Mouse (Mus musculus): ENCODE data around the gene Golt1b.

The Golt1b gene

DNA sequence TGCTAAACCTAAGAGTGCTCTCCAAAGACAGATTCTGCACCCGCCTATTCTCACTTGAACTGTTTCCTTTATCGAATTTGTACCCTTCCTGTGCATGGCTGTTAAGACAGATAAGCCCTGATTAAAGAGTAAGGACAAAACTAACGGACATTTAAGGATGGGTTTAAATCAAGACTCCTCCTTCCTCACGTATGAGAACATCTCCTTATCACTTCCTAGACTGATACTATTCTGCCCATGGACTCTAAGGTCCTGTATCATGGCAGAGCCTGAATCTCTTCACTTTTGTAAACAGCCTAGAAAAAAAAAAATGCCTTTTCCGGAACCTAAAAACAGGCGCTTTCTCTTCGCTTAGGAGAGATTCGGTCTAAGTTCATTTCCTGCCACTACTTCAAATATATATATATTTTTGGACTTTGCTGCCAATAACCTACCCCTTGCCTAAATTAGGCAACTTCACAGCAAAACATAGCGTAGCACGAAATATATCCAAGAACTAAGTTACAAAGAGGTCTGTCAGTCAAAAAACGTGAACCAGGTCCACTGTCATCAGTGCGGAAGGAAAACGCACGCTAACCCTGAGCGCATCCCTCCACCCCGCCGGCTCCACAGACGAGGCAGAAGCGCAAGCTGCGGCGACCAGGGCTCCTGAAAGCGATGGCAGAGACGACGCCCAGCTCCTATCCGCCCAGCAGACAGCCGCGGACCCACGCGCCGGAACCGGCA, 573 bp upstream of the Golt1b start:
- no peak for DNase-seq

- DNase-seq: no peak
Measured at GRCm38 (mm10) chr6:142387755-142388271, 792 bp downstream of the Golt1b start.

DNA sequence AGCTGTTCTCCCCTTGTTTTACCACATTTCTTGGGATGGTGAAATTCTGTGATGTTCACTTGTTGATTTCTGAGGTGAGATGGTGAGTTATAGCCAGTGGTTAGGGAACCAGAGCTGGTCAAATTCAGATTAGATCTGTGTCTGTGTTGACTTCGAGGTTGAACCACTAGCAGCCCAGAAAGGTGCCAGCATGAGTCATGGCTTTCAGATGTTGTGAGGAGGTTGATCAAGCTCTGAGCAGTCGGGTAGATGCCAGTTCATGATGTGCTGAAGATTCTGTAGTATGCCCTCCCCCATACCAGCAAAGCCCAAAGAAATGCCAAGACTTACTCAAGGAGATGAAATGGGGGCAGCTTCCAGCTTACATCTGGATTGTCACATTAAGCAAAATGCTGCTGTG, 2.1 kb downstream of the Golt1b start:
- DNase-seq: no peak

- no peak for DNase-seq
Measured at GRCm38 (mm10) chr6:142392312-142392711, 5.3 kb downstream of the Golt1b start.

DNA sequence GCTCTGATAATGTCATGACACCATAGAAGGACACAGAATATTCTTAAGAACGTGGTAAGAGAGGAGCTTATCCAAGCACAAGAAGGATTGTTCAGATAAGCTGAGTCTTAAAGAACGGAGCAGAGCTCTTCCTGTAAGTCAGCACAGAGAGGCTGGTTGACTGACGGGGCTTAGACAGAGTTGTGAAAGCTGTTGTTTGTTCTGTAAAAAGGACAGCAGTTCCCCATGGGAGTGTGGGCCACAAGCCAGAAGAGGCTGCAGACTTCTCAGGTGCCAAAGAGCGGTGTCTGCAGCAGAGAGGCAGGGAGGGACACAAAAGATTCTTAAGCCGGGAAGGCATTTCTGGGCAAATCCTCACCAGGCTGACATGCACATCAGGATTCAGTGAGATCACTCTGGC, 7.6 kb downstream of the Golt1b start:
- DNase-seq: no peak

- DNase-seq: no peak
Measured at GRCm38 (mm10) chr6:142395756-142396155, 8.7 kb downstream of the Golt1b start.

- no peak for DNase-seq
Measured at GRCm38 (mm10) chr6:142411140-142411539, 24.1 kb downstream of the Golt1b start.

DNA sequence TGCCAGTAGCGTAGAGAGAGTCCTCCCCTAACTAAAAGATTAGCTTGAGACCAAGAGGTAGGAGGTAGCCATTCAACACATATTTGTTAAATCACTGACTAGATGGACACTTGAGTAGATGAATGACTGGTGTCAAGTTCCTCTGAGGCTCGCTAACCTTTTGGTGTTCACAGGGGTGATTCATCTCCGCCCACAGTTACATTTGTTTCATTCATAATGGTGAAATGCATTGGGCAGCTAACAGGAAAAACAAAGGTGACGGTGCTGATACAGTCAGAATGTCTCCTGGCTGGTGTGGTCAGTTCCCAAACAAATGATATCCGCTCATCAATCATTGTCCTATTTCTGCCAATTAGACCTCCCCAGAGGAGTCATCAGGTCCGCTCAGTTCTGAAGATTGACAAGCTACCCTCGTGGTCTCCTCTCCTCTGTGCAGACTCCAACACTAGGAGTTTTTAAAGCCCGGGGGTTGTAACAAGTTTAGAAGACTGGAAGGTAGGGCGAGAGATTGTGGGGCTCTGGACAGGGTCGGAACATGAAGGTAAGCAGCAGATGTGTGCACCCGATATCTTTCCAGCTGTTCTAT, 26.0 kb downstream of the Golt1b start, which contains the start of gene Spx:
Spx (plus strand) TSS at position 536 of the 586 bp plus-strand sequence.
- DNase-seq: no peak

DNA sequence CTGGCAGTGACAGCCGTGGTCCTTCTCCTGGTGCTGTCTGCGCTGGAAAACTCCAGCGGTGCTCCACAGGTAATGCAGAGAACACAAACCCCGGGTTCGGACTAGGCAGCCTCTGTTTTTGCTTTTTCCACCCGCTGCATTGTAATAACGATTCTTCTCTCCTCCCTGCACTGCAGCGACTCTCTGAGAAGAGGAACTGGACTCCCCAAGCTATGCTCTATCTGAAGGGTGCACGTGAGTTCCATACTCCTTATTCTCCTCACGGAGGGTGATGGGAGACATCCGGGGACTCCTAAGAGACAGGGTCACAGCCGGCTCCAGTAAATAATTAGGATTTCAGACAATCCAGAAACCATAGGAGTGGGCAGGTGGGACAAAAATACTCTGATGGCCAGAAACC, 26.8 kb downstream of the Golt1b start:
- DNase-seq: no peak

DNA sequence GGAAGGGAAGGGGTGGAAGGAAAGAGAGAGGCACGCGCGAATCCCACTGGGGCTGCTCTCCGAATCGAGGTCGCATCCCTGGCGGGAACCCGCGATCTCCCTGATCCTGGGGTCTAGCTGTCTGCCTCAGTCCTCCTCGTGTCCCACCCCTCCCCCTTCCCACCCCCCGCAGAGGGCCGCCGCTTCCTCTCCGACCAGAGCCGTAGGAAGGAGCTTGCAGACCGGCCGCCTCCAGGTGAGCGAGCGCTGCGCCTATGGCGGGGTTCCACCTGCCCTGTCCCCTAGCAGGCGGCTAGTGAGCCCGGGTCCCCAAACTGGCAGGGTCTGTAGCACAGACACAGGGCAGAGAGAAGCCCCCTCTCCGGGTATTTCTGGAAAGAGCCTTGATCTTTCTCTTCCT, 27.6 kb downstream of the Golt1b start:
- no peak for DNase-seq

DNA sequence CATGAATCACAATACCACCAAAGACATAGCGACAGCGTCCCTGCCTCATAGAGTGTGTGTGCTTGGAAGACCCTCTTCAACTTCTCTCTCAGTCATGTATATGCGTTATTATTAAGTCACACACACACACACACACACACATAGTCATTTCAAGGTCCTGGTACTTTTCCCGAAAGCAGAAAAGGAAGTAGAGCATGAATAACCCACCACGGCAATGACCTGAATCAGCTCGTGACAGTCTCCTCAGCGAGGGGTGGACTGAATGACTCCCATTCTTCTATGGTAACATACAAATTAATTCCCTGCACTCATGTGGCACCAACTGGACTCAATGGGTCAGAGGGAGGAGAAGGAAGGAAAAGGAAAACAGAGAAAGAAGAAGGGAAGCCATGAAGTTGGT, 38.0 kb downstream of the Golt1b start:
- DNase-seq: no peak

DNA sequence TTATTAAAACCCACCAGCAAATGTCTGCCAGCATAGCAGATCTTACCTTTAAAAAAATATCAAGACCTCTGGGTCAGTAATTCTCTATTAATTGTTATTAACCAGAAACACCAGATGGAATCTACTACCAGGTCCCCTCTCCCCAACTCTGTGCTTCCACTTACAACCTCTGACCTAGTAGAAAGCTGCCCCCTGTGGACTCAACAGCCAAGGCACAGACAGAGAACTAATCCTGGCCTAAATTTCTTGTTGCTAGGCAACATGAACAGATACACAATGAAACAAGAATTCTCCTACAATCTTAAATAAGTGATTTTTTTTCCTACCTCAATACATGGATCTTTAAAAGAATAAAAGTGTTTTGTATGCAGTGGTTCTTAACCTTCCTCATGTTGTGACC, 42.1 kb downstream of the Golt1b start:
- DNase-seq: no peak

DNA sequence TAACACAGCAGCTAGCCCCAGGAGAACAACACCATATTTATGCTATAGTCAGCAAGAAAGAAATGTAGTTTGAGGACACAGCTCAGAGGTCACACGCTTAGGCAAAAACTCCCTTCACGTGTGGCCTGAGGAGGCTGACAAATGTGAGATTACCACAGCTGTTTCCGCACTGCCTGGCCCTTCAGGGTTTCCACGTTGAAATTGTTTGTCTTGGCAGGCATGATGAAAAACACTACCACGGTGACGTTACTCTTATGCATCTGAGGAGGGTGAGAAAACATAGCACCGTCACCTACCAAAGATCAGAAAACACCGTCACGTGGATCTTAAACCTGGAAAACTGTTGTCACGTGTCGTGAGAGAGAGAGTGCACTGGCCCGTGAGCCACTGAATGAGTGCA, 64.4 kb downstream of the Golt1b start:
- DNase-seq: no peak

- no peak for DNase-seq
Measured at GRCm38 (mm10) chr6:142453311-142453710, 66.3 kb downstream of the Golt1b start.

Measured in cerebellum, adult 11 months (tissue).